12 mouse cellular contexts compared by ENCODE assay signal in the genomic region with DNA sequence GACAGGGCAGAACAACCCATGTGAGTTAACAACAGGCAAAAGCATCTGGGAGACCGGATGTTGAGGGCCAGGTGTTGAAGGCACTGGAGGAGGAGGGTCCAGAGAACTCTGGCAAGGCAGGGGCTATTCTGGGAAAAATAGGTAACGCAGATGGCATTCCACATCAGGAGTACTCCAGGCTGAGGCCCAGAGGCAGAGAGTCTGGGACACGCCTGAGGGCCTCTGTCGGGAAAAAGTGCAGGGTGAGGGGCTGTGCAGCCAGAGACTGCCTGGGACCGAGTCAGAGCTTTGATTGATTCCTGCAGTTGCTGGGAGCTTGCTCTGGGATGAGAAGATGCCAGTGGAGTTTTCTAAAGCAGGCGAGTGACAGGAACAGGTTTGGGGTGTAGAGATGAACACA. TPM values are rescaled to one million over a fixed set of nuclear protein-coding genes. Genes with fewer than 3 reads are reported as not detected.
DNase-seq lines count a peak whose midpoint lies in the region; ATAC-seq and TF ChIP-seq lines count a peak whose summit lies in the region.
"Had no signal": no experiment of that assay in that cellular context is flagged by ENCODE, and none has a peak within 500 bp of the region (broad histone marks: within the 10 kb centered on the region; RNA-seq: fewer than 3 reads in every experiment).

No protein-coding gene starts in this region.

- intact Hi-C loops in heart, postnatal 25 days (cut with DNase I): no loop called here

- no peaks in the 10 kb centered on the region for H3K27me3 ChIP-seq in heart, embryonic 13.5 days (replicated peaks)
- no peaks in the 10 kb centered on the region for H3K27me3 ChIP-seq in stomach, embryonic 14.5 days (ENCODE audit: control insufficient read depth, insufficient read depth, low read length)
- H3K27me3 ChIP-seq in stomach, postnatal 0 days (ENCODE audit: control insufficient read depth, insufficient read depth, low read length): no peaks in the 10 kb centered on the region
- peaks cover 5% of the 10 kb centered on the region; the same call in 1 of the 2 replicates for H3K27me3 ChIP-seq in limb, embryonic 10.5 days (ENCODE audit: low read depth, poor library complexity, severe bottlenecking)

- H3K4me3 ChIP-seq in heart, embryonic 13.5 days: peak overlapping the region; percentile 38
- H3K4me3 ChIP-seq in stomach, embryonic 14.5 days (ENCODE audit: low read depth, low read length): no peak overlapping the region
- no peak overlapping the region for H3K4me3 ChIP-seq in stomach, postnatal 0 days (ENCODE audit: low read depth, low read length)
- peak overlapping the region; percentile 13; the same call in 1 of the 2 replicates for H3K4me3 ChIP-seq in limb, embryonic 10.5 days

- DNase-seq in heart, postnatal 25 days (ENCODE audit: low spot score): no peak
- DNase-seq in stomach, postnatal 0 days (ENCODE audit: low spot score): no peak
- peak; percentile 67 for DNase-seq in limb, embryonic 10.5 days (ENCODE audit: low spot score)
- DNase-seq in ovary, postnatal 10 days (ENCODE audit: low spot score): no peak
- no peak for DNase-seq in lung, postnatal 25 days (ENCODE audit: low spot score)
- DNase-seq in cerebellum, postnatal 36 days: no peak
- DNase-seq: cerebellum, postnatal 10 days; layer of hippocampus, postnatal 36 days; liver, postnatal 0 days; midbrain, embryonic 14.5 days had no signal

- peaks cover 46% of the 10 kb centered on the region for H3K4me1 ChIP-seq in heart, embryonic 13.5 days
- peaks cover 37% of the 10 kb centered on the region for H3K4me1 ChIP-seq in stomach, embryonic 14.5 days (ENCODE audit: control insufficient read depth, insufficient read depth, low read length)
- no peaks in the 10 kb centered on the region for H3K4me1 ChIP-seq in stomach, postnatal 0 days (replicated peaks; ENCODE audit: control insufficient read depth, insufficient read depth)
- peaks cover 52% of the 10 kb centered on the region for H3K4me1 ChIP-seq in limb, embryonic 10.5 days

- WGBS in heart, embryonic 13.5 days: 28% methylated on average over 6 of the region's 6 CpGs
- 29% methylated on average over 6 of the region's 6 CpGs for WGBS in stomach, embryonic 14.5 days
- 49% methylated on average over 6 of the region's 6 CpGs for WGBS in stomach, postnatal 0 days
- WGBS in limb, embryonic 10.5 days: 27% methylated on average over 6 of the region's 6 CpGs

- peak overlapping the region; percentile 65 for H3K4me2 ChIP-seq in heart, embryonic 13.5 days
- no peak overlapping the region for H3K4me2 ChIP-seq in stomach, embryonic 14.5 days (replicated peaks; ENCODE audit: low read depth, low read length)
- H3K4me2 ChIP-seq in stomach, postnatal 0 days (replicated peaks; ENCODE audit: low read depth): no peak overlapping the region

- peak overlapping the region; percentile 82 for H3K27ac ChIP-seq in heart, embryonic 13.5 days (replicated peaks)
- peak overlapping the region; percentile 23; the same call in 1 of the 2 replicates for H3K27ac ChIP-seq in stomach, embryonic 14.5 days (ENCODE audit: low read length)
- H3K27ac ChIP-seq in stomach, postnatal 0 days (replicated peaks): no peak overlapping the region
- H3K27ac ChIP-seq in limb, embryonic 10.5 days: peak overlapping the region; percentile 81

- H3K36me3 ChIP-seq in heart, embryonic 13.5 days: no peaks in the 10 kb centered on the region
- H3K36me3 ChIP-seq in stomach, embryonic 14.5 days (ENCODE audit: control insufficient read depth, insufficient read depth, low read length): no peaks in the 10 kb centered on the region
- no peaks in the 10 kb centered on the region for H3K36me3 ChIP-seq in stomach, postnatal 0 days (ENCODE audit: control insufficient read depth, insufficient read depth, low read length)
- H3K36me3 ChIP-seq in limb, embryonic 10.5 days: no peaks in the 10 kb centered on the region

- H3K9ac ChIP-seq in heart, embryonic 13.5 days: peak overlapping the region; percentile 73
- H3K9ac ChIP-seq in stomach, embryonic 14.5 days (replicated peaks; ENCODE audit: low read depth, low read length): no peak overlapping the region
- no peak overlapping the region for H3K9ac ChIP-seq in stomach, postnatal 0 days (ENCODE audit: low read length)
- H3K9ac ChIP-seq: liver, postnatal 0 days had no signal

- ATAC-seq in heart, embryonic 13.5 days (ENCODE audit: extremely low read depth, insufficient number of reproducible peaks, low FRiP score, low TSS enrichment): no peak
- no peak for ATAC-seq in stomach, embryonic 14.5 days (ENCODE audit: insufficient number of reproducible peaks, insufficient read depth, low FRiP score, low read depth)
- ATAC-seq in stomach, postnatal 0 days (ENCODE audit: low FRiP score, low TSS enrichment): no peak
- ATAC-seq: liver, postnatal 0 days had no signal

- no peak for TF ChIP-seq EP300 in stomach, postnatal 0 days (optimal IDR thresholded peaks at IDR 0.05)

- TF ChIP-seq CTCF in stomach, postnatal 0 days (IDR thresholded peaks at IDR 0.05; ENCODE audit: low read depth): no peak

- no peaks in the 10 kb centered on the region for H3K9me3 ChIP-seq in heart, embryonic 13.5 days
- no peaks in the 10 kb centered on the region for H3K9me3 ChIP-seq in stomach, embryonic 14.5 days (ENCODE audit: control insufficient read depth, low read depth, low read length)
- H3K9me3 ChIP-seq in stomach, postnatal 0 days (ENCODE audit: control insufficient read depth, low read length): no peaks in the 10 kb centered on the region
- no peaks in the 10 kb centered on the region for H3K9me3 ChIP-seq in limb, embryonic 10.5 days (replicated peaks)

RNA-seq across cellular contexts. Expression of a gene that starts 59.4 kb away (rescaled TPM):
- polyA plus RNA-seq in heart, embryonic 13.5 days (2015; fragmentation: Nextera tagmentation; extraction: Ambion mirVana): 2.7 and 2.8 TPM in 2 replicates
- total RNA-seq in heart, postnatal 25 days (2021): 1 to 10 TPM; 2.0 to 2.5 TPM
- polyA plus RNA-seq in stomach, embryonic 14.5 days (2014; fragmentation: Nextera tagmentation; extraction: Ambion mirVana): 23.0 and 24.7 TPM in 2 replicates
- 7.6 and 8.0 TPM in 2 replicates for polyA plus RNA-seq in stomach, postnatal 0 days (2015; fragmentation: Nextera tagmentation; extraction: Ambion mirVana)
- 1.7 and 2.4 TPM in 2 replicates for polyA plus RNA-seq in limb, embryonic 10.5 days (2016; fragmentation: Nextera tagmentation; extraction: Ambion mirVana)

Comparison
In these comparisons a context has a peak if more than half of its experiments do, and no peak if none do; other contexts are left out.
1. H3K4me3 ChIP-seq: peak in heart, embryonic 13.5 days (single experiment) and limb, embryonic 10.5 days (single experiment); none in stomach, embryonic 14.5 days (single experiment) and stomach, postnatal 0 days (single experiment).